Mouse (Mus musculus) ovary, postnatal 10 days (tissue): Measurements from ENCODE around the gene Abi3bp.
A peak's percentile ranks its signal among the peaks of the same experiment; 100 is the strongest.

Source experiments
- DNase-seq: peaks from one replicate; pipeline ENCODE4 v3.0.0; 2022; ENCODE audit warnings: low spot score

Gene Abi3bp

GRCm38 (mm10) chr16:56686747-56687146 is 209.1 kb downstream of the Abi3bp start:
- DNase-seq: no peak

- no peak for DNase-seq
Measured at GRCm38 (mm10) chr16:56690715-56691114, 213.0 kb downstream of the Abi3bp start.

- no peak for DNase-seq
Measured at GRCm38 (mm10) chr16:56696448-56696847, 218.8 kb downstream of the Abi3bp start.

- no peak for DNase-seq
Measured at GRCm38 (mm10) chr16:56700898-56701297, 223.2 kb downstream of the Abi3bp start.

- no peak for DNase-seq
Measured at GRCm38 (mm10) chr16:56705731-56706130, 228.1 kb downstream of the Abi3bp start.

- DNase-seq: no peak
Measured at GRCm38 (mm10) chr16:56710071-56710470, 232.4 kb downstream of the Abi3bp start.

- no peak for DNase-seq
Measured at GRCm38 (mm10) chr16:56715608-56716007, 237.9 kb downstream of the Abi3bp start.

GRCm38 (mm10) chr16:56716557-56717179 is 239.0 kb downstream of the Abi3bp start:
- DNase-seq: peak; percentile 31

- peak; percentile 91 for DNase-seq
Measured at GRCm38 (mm10) chr16:56717224-56718200, 239.8 kb downstream of the Abi3bp start, which contains the start of gene Tfg. Tfg (minus strand) TSS chr16:56717450.

GRCm38 (mm10) chr16:56719031-56719430 is 241.4 kb downstream of the Abi3bp start:
- no peak for DNase-seq

- no peak for DNase-seq
Measured at GRCm38 (mm10) chr16:56722357-56722756, 244.7 kb downstream of the Abi3bp start.

GRCm38 (mm10) chr16:56724927-56725326 is 247.2 kb downstream of the Abi3bp start:
- DNase-seq: no peak

GRCm38 (mm10) chr16:56729060-56729459 is 251.4 kb downstream of the Abi3bp start:
- no peak for DNase-seq
